Mouse (Mus musculus) heart, embryonic 14.5 days (tissue): ENCODE data around the gene Trmt112. TPM values are rescaled to one million over a fixed set of nuclear protein-coding genes. Genes with fewer than 3 reads are reported as not detected.

Experiments
- ATAC-seq: fragments of 200-750 bp; cut with Nextera tagmentation; 2 replicates; pipeline ENCODE4 v1.8.0; 2017; ENCODE audit warnings: low read depth, moderate TSS enrichment; ENCODE audit not compliant: insufficient number of reproducible peaks, insufficient read depth, low FRiP score
- H3K27ac ChIP-seq, 2 experiments: fragments of 200-500 bp in 1 of 2; fragments of 300-500 bp in 1 of 2; sonication (generic) in 1 of 2; replicated peaks in 1 of 2; 2 replicates each; pipeline ENCODE4 v1.5.1; 2012 to 2014; ENCODE audit warnings: low read depth in 2 of 2, low read length in 2 of 2, control low read depth in 1 of 2, mild to moderate bottlenecking in 1 of 2, mixed read lengths in 1 of 2; ENCODE audit not compliant: control insufficient read depth in 1 of 2, insufficient read depth in 1 of 2
- H3K27me3 ChIP-seq: fragments of 300-500 bp; sonication (generic); 2 replicates; pipeline ENCODE4 v1.6.1; 2014; ENCODE audit warnings: mild to moderate bottlenecking, low read length, control low read depth; ENCODE audit not compliant: control insufficient read depth, insufficient read depth
- H3K36me3 ChIP-seq: fragments of 300-500 bp; sonication (generic); 2 replicates; pipeline ENCODE4 v1.6.1; 2014; ENCODE audit warnings: mild to moderate bottlenecking, control low read depth, low read length, mixed read lengths; ENCODE audit not compliant: control insufficient read depth, insufficient read depth
- H3K4me1 ChIP-seq, 2 experiments: fragments of 200-500 bp in 1 of 2; fragments of 300-500 bp in 1 of 2; sonication (generic) in 1 of 2; 2 replicates each; pipeline ENCODE4 v1.6.1; 2012 to 2014; ENCODE audit warnings: low read length in 2 of 2, control low read depth in 1 of 2, mixed read lengths in 1 of 2; ENCODE audit not compliant: control insufficient read depth in 2 of 2, insufficient read depth in 2 of 2
- H3K4me2 ChIP-seq: fragments of 300-500 bp; sonication (generic); 2 replicates; pipeline ENCODE4 v1.6.1; 2014; ENCODE audit warnings: mild to moderate bottlenecking, low read length
- H3K4me3 ChIP-seq, 2 experiments: fragments of 200-500 bp in 1 of 2; fragments of 300-500 bp in 1 of 2; sonication (generic) in 1 of 2; 2 replicates each; pipeline ENCODE4 v1.5.1; 2012 to 2014; ENCODE audit warnings: low read length in 2 of 2, mild to moderate bottlenecking in 2 of 2, control low read depth in 1 of 2, low read depth in 1 of 2, moderate library complexity in 1 of 2; ENCODE audit not compliant: control insufficient read depth in 1 of 2, insufficient read depth in 1 of 2
- H3K9ac ChIP-seq: fragments of 300-500 bp; sonication (generic); 2 replicates; pipeline ENCODE4 v1.6.1; 2014; ENCODE audit warnings: mild to moderate bottlenecking, low read length
- H3K9me3 ChIP-seq: fragments of 300-500 bp; sonication (generic); 2 replicates; pipeline ENCODE4 v1.6.1; 2016; ENCODE audit warnings: low read length, control low read depth; ENCODE audit not compliant: control insufficient read depth
- WGBS: fragments of 180-500 bp; shearing (Covaris S2); extraction: QIAGEN DNeasy Blood & Tissue Kit; methylation state at CpG from one replicate; pipeline ENCODE4 v1.1.7; 2014; 5-methylcytosine and 5-hydroxymethylcytosine counted together
- polyA plus RNA-seq: library from polyadenylated mRNA; unstranded; fragments of >200 nt; fragmentation: Nextera tagmentation; extraction: Ambion mirVana; gene quantifications from 2 replicates; pipeline ENCODE4 v1.2.1, GENCODE M21; 2014

Trmt112 gene
- polyA plus RNA-seq, 1 experiment from 2014 or later: 95.0 TPM

DNA sequence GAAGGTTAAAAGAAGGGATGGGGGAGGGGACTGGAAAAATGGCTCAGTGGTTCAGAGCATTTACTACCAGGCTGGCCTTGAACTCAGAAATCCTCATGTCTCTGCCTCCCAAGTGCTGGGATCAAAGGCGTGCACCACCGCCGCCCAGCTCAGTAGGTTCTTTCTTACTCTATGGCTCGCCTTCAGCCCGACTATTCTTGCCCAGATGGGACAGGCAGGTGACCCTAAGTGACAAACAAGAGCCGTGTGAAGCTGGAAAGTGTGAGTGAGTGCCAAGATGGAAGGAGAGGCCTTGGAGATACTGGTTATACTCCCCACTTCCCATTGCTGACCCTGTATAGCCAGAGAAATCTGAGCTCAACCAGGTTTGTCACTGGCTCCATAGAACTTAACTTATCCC lies 34.2 kb downstream of the Trmt112 start:
- ATAC-seq: no peak
- 93% methylated on average over 6 of the region's 6 CpGs for WGBS
- no peaks in the 10 kb centered on the region for H3K27me3 ChIP-seq
- H3K27ac ChIP-seq: no peak overlapping the region
- H3K4me3 ChIP-seq: no peak overlapping the region
- H3K36me3 ChIP-seq: peaks cover 14% of the 10 kb centered on the region; the same call in 1 of the 2 replicates
- H3K4me2 ChIP-seq: no peak overlapping the region
- peaks cover 10 to 18% of the 10 kb centered on the region in 2 experiments for H3K4me1 ChIP-seq
- no peaks in the 10 kb centered on the region for H3K9me3 ChIP-seq
- no peak overlapping the region for H3K9ac ChIP-seq

DNA sequence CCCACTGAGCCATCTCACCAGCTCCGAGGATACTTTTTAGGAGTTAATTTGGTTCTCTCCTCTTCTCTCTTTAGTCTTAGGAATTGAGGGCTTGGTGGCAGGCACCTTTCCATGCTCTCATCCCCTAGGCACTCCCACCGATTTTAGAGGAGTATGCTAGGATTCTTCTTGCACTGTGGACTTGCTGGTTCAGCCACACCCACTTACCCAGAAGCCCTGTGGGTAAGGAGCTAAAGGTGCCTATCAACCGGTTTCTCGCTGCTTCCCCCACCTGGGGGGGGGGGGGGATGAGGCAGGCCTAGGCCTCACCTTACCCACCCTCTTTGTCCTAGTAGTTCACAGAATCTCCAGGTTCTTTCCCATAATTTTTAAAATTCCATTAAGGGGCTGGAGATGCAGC lies 38.2 kb downstream of the Trmt112 start:
- WGBS: 56% methylated on average over 4 of the region's 4 CpGs
- no peak for ATAC-seq
- H3K9ac ChIP-seq: no peak overlapping the region
- peaks cover 14% of the 10 kb centered on the region; the same call in 1 of the 2 replicates for H3K36me3 ChIP-seq
- no peak overlapping the region for H3K4me2 ChIP-seq
- H3K27me3 ChIP-seq: no peaks in the 10 kb centered on the region
- H3K9me3 ChIP-seq: no peaks in the 10 kb centered on the region
- H3K4me3 ChIP-seq: no peak overlapping the region
- H3K4me1 ChIP-seq: peaks cover 11 to 25% of the 10 kb centered on the region in 2 experiments
- H3K27ac ChIP-seq: no peak overlapping the region

DNA sequence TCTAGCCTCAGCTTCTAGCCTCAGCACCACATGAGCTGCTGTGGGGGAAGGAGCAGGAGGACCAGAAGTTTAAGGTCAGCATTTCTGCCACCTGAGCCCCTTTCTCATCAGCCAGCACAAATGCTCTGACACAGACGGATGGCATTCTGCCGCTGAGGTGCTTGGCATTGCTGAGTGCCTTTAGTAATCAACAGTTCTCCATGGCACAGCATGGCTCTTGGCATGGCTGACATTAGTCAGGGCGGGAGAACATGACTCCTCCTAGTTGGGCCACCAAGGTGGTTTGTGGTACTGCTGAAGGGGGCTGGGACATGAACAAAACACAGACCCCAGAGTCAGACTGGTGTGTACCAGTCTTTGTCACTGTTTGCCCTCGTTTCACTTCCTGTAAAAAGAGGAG lies 38.7 kb downstream of the Trmt112 start:
- H3K36me3 ChIP-seq: peaks cover 14% of the 10 kb centered on the region; the same call in 1 of the 2 replicates
- no peak overlapping the region for H3K9ac ChIP-seq
- no peaks in the 10 kb centered on the region for H3K9me3 ChIP-seq
- H3K27me3 ChIP-seq: no peaks in the 10 kb centered on the region
- H3K4me2 ChIP-seq: no peak overlapping the region
- H3K4me1 ChIP-seq: peaks cover 14 to 25% of the 10 kb centered on the region in 2 experiments
- ATAC-seq: no peak
- H3K4me3 ChIP-seq: no peak overlapping the region
- 86% methylated on average over 4 of the region's 4 CpGs for WGBS
- H3K27ac ChIP-seq: no peak overlapping the region

DNA sequence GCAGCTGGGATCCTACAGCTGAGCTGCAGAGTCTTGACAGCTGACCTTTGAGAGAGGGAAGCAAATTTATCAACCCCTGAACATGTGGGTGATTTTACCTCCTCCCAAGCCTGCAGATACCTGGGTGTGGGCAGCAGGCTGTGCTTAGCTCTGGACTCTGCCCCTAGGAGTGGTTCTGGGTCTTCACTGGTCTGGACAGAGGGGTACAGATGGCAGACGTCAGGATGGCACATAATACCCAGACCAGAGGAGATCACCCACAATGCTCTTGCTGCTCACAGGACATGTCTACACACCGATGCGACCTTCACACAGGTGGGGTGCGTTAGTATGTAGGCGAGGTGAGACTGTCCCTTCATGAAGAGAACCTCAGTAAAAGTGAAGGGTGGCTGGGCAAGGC lies 40.0 kb downstream of the Trmt112 start:
- no peak overlapping the region for H3K4me2 ChIP-seq
- ATAC-seq: no peak
- no peak overlapping the region for H3K27ac ChIP-seq
- 88% methylated on average over 5 of the region's 5 CpGs for WGBS
- no peak overlapping the region for H3K4me3 ChIP-seq
- H3K9me3 ChIP-seq: no peaks in the 10 kb centered on the region
- peaks cover 13% of the 10 kb centered on the region for H3K36me3 ChIP-seq
- no peak overlapping the region for H3K9ac ChIP-seq
- H3K27me3 ChIP-seq: no peaks in the 10 kb centered on the region
- H3K4me1 ChIP-seq: peaks cover 15 to 34% of the 10 kb centered on the region in 2 experiments

DNA sequence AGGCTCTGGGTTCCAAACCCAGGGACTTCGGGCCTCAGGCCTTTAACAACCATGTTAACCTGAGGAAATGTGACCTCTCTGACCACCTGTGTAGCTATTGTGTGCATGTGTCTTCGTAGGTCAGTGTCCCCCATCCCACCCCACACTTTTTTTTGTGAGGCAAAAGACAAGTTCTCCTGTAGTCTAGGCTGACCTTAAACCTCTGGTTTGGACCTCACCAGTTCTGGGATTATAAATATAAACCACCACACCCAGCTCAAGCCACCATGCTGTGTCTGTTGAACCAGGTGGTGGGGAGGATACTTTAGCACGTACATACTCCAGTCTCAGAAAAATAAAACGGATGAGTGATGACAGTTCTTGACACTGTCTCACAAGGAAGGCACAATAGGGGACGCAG lies 40.5 kb downstream of the Trmt112 start:
- WGBS: 57% methylated on average over 5 of the region's 5 CpGs

DNA sequence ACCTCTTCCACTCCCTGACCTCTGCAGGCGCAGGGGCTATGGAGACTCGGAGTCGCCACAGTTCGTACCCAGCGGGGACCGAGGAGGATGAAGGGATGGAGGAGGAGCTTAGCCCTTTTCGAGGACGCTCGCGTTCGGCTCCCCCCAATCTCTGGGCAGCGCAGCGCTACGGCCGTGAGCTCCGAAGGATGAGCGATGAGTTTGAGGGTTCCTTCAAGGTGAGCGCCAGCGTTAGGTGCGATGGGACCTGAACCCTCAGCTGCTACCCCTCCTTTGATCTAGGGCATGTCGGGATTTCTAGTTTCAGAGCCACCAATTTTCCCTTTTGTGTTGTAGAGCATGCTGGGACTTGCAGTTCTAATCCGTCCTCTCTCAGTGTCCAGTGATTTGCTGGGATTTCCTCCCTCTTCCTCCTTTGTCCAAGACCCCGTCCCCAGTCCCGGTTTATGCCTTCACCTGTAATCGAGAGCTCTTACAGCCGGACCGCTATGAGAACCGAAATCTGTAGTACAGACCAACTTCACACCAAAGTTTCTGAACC lies 41.2 kb downstream of the Trmt112 start:
- Histone ChIP-seq H3K27ac (peak overlapping the region; percentile 97 to 98), H3K4me2 (peak overlapping the region; percentile 88), H3K4me3 (peak overlapping the region; percentile 64 to 66), H3K9ac (peak overlapping the region; percentile 88), H3K4me1 (peaks cover 24 to 45% of the 10 kb centered on the region in 2 experiments), H3K9me3 (no peaks in the 10 kb centered on the region), H3K36me3 (peaks cover 18% of the 10 kb centered on the region), H3K27me3 (no peaks in the 10 kb centered on the region)
- WGBS: under 1% methylated on average over 28 of the region's 28 CpGs
- ATAC-seq: peak; percentile 24; the same call in 1 of the 2 replicates

More for the DNA sequence above, 40.5 kb downstream of the Trmt112 start:
- Histone ChIP-seq H3K4me1 (peaks cover 17 to 37% of the 10 kb centered on the region in 2 experiments), H3K36me3 (peaks cover 17% of the 10 kb centered on the region), H3K9me3 (no peaks in the 10 kb centered on the region), H3K4me2 (peak overlapping the region; percentile 88), H3K4me3 (peak overlapping the region in 1 of 2 experiments; percentile 64; a peak in 2 of 4 replicates), H3K9ac (peak overlapping the region; percentile 88), H3K27me3 (no peaks in the 10 kb centered on the region), H3K27ac (peak overlapping the region in 1 of 2 experiments; percentile 98; a peak in 2 of 4 replicates)
- ATAC-seq: no peak

DNA sequence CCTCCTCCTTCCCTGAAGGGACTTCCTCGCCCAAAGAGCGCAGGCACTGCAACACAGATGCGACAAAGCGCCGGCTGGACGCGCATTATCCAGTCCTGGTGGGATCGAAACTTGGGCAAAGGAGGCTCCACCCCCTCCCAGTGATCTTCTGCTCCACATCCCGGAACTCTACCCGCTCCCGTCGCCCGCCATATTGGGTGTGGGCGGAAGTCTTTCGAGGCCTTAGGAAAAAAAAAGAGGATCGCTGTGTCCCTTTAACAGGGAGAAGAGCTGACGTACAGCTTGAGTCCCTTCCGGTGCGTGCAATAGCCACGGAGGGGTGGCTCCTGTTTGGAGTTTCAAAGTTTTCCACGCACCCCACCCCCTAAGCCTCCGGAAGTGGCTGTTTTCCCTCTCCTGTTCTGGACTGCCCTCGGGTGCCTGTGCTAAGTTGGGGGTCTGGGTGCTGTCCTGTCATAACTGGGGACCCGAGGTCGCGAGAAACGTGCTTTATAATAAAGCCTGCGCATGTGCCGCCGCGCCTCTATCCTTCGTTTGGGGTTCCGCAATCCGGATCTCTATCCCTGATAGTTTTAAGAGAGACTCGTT lies 42.0 kb downstream of the Trmt112 start:
- Histone ChIP-seq H3K36me3 (peaks cover 21% of the 10 kb centered on the region), H3K4me2 (peak overlapping the region; percentile 88), H3K27ac (peak overlapping the region; percentile 97 to 98), H3K9me3 (no peaks in the 10 kb centered on the region), H3K4me1 (peaks cover 28 to 50% of the 10 kb centered on the region in 2 experiments), H3K9ac (peak overlapping the region; percentile 88), H3K27me3 (no peaks in the 10 kb centered on the region), H3K4me3 (peak overlapping the region; percentile 64 to 66)
- peak; percentile 57 for ATAC-seq
- under 1% methylated on average over 35 of the region's 35 CpGs for WGBS
